Mouse (Mus musculus): Measurements from ENCODE around the gene Olfr1393. TPM values are rescaled to one million over a fixed set of nuclear protein-coding genes. Genes with fewer than 3 reads are reported as not detected.

Olfr1393 gene
- total and polyA plus RNA-seq, 2 experiments from 2014 or later: 0.10 to 0.48 TPM

DNA sequence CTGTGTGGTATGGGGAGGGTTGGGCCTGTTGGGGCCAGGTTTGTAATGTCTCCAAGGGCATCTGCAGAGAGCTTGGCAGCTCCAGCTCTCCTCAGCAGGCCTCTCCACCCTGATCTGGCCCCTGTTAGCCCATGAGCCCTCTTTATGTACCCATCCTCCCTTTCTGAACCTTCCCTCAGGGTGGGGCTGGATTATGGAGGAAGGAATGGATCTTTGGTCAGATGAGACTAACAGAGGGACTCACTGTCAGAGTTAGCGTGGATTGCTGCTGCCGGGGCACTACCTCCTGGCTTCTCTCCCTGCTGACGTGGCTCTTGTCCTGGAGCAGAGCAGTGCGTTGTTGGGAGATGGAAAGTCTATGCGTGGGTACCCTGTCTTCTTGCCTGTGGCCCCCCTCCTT is 15.8 kb upstream of the Olfr1393 start:
- Histone ChIP-seq H3K4me3 (ENCODE audit: low read depth, low read length) (no peak overlapping the region), H3K36me3 (ENCODE audit: insufficient read depth) (peaks cover 18% of the 10 kb centered on the region; the same call in 1 of the 2 replicates), H3K9me3 (ENCODE audit: low read length) (no peaks in the 10 kb centered on the region), H3K4me2 (ENCODE audit: low read depth) (no peak overlapping the region), H3K27ac (ENCODE audit: low read depth, low read length) (no peak overlapping the region), H3K4me1 (ENCODE audit: insufficient read depth) (no peaks in the 10 kb centered on the region), H3K27me3 (ENCODE audit: insufficient read depth, low read length) (no peaks in the 10 kb centered on the region), H3K9ac (no peak overlapping the region)
- DNase-seq (no peak), ATAC-seq (no peak)
- WGBS: 90% methylated on average over 5 of the region's 5 CpGs
- TF ChIP-seq CTCF (IDR thresholded peaks at IDR 0.05; ENCODE audit: low read depth): no peak

DNA sequence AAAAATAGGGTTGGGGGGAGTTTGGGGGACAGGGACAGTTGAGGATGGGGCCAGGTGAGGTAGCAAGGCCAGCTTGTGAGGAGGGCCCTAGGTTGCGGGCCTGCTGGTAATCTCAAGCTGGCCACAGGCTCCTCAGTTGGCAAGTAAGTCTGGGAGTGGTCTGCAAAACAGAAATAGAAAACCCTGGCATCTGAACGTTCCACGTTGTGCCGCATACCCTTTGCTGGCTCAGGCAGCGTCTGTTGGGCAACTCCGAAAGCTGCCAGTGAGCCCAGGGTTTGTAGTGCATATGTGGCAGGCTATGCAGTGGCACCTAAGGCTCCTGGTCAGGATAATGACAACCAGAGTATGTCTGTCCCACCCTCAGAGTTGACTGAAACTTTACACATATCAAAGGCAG is 15.0 kb upstream of the Olfr1393 start:
- DNase-seq (no peak), ATAC-seq (no peak)
- Histone ChIP-seq H3K36me3 (ENCODE audit: insufficient read depth) (peaks cover 18% of the 10 kb centered on the region; the same call in 1 of the 2 replicates), H3K9ac (no peak overlapping the region), H3K4me2 (ENCODE audit: low read depth) (no peak overlapping the region), H3K27me3 (ENCODE audit: insufficient read depth, low read length) (no peaks in the 10 kb centered on the region), H3K27ac (ENCODE audit: low read depth, low read length) (no peak overlapping the region), H3K4me3 (ENCODE audit: low read depth, low read length) (no peak overlapping the region), H3K9me3 (ENCODE audit: low read length) (no peaks in the 10 kb centered on the region), H3K4me1 (ENCODE audit: insufficient read depth) (no peaks in the 10 kb centered on the region)
- WGBS: 88% methylated on average over 6 of the region's 6 CpGs
- TF ChIP-seq CTCF (IDR thresholded peaks at IDR 0.05; ENCODE audit: low read depth): no peak

DNA sequence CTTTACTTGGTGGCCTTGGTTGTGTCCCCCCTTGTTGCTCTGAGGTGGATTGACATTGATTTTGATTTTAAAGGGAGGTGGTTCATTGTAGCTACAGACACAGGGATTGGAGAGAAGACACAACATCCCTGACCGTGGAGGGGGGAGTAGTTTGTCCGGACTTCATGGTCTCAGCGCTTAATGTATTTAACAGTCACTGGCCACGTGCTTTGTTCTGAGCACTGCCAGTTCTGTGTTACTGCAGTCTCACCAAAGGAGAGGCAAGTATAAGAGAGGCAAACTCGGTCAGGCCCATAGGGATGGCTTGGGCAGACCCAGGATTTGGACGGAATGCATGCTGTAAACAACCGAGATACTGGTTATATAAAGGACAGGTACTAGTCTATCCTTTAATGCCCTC is 14.0 kb upstream of the Olfr1393 start:
- Histone ChIP-seq H3K27ac (ENCODE audit: low read depth, low read length) (no peak overlapping the region), H3K36me3 (ENCODE audit: insufficient read depth) (peaks cover 18% of the 10 kb centered on the region; the same call in 1 of the 2 replicates), H3K9ac (no peak overlapping the region), H3K27me3 (ENCODE audit: insufficient read depth, low read length) (no peaks in the 10 kb centered on the region), H3K4me3 (ENCODE audit: low read depth, low read length) (no peak overlapping the region), H3K4me2 (ENCODE audit: low read depth) (no peak overlapping the region), H3K4me1 (ENCODE audit: insufficient read depth) (no peaks in the 10 kb centered on the region), H3K9me3 (ENCODE audit: low read length) (no peaks in the 10 kb centered on the region)
- ATAC-seq (no peak), DNase-seq (no peak)
- 91% methylated on average over 7 of the region's 7 CpGs for WGBS
- TF ChIP-seq CTCF (IDR thresholded peaks at IDR 0.05; ENCODE audit: low read depth): no peak

DNA sequence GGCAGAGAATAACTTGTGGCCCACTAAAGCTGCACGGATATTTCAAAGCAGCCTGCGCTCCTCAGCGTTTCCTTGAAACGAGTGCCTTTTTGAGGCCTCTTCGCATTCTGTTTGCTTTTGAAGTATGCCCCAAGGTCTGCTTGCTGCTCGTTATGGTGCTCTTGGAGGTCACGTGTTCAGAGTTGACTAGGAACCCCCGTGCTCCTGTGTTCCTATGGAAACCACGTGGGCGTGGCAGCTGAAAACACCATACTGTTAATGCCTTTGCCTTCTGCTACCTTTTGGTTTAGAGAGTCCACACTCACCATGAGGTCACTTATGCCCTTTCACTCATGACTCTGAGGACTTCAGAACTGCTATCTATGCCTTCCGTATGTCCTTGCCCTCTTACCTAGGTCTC is 13.5 kb upstream of the Olfr1393 start:
- Histone ChIP-seq H3K9ac (no peak overlapping the region), H3K4me2 (ENCODE audit: low read depth) (no peak overlapping the region), H3K36me3 (ENCODE audit: insufficient read depth) (peaks cover 18% of the 10 kb centered on the region; the same call in 1 of the 2 replicates), H3K4me3 (ENCODE audit: low read depth, low read length) (no peak overlapping the region), H3K27me3 (ENCODE audit: insufficient read depth, low read length) (no peaks in the 10 kb centered on the region), H3K4me1 (ENCODE audit: insufficient read depth) (no peaks in the 10 kb centered on the region), H3K27ac (ENCODE audit: low read depth, low read length) (no peak overlapping the region), H3K9me3 (ENCODE audit: low read length) (no peaks in the 10 kb centered on the region)
- WGBS: 66% methylated on average over 11 of the region's 11 CpGs
- no peak for ATAC-seq
- no peak for DNase-seq
- TF ChIP-seq CTCF (IDR thresholded peaks at IDR 0.05; ENCODE audit: low read depth): no peak

DNA sequence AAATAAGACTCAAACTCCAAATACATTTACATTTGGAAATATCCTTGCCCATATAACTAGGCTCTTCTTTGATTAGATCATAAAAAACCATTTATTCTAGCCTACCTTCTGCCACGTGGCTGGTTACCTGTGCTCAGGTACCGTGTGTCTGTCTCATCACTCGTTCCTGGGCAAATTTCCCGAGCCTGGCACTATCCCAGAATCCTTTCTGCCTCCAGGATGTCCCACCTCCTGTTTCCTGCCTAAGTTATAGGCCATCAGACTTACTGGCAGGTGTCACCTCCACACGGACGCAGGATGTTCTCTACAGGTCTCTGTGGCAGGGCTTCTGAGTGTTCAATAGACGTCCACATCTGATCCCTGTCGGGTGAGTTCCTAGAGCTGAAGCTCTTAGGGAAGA is 13.0 kb upstream of the Olfr1393 start:
- H3K4me2 ChIP-seq (ENCODE audit: low read depth): no peak overlapping the region
- no peak for TF ChIP-seq CTCF (IDR thresholded peaks at IDR 0.05; ENCODE audit: low read depth)
- H3K4me1 ChIP-seq (ENCODE audit: insufficient read depth): no peaks in the 10 kb centered on the region
- H3K27ac ChIP-seq (ENCODE audit: low read depth, low read length): no peak overlapping the region
- no peaks in the 10 kb centered on the region for H3K27me3 ChIP-seq (ENCODE audit: insufficient read depth, low read length)
- 87% methylated on average over 8 of the region's 8 CpGs for WGBS
- DNase-seq (no peak), ATAC-seq (no peak)
- peaks cover 18% of the 10 kb centered on the region; the same call in 1 of the 2 replicates for H3K36me3 ChIP-seq (ENCODE audit: insufficient read depth)
- H3K9me3 ChIP-seq (ENCODE audit: low read length): no peaks in the 10 kb centered on the region
- no peak overlapping the region for H3K4me3 ChIP-seq (ENCODE audit: low read depth, low read length)
- H3K9ac ChIP-seq: no peak overlapping the region

DNA sequence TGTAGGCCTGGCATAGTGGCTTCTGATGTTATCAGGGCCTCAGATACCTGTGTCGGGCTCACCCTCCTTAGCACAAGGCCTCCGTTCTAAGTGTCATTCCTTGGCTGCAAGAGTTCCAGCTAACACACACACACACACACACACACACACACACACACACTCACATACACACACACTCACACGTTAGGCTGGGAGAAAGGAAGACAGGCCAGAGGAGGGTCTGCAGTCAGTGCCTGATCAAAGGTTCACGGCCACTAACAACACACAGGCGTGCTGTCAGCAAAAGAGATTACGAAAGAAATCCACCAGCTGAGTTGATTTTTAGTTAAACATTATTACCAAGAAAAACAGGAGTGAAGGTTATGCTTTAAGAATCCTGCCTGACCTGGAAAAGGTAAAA is 11.4 kb upstream of the Olfr1393 start:
- H3K4me1 ChIP-seq (ENCODE audit: insufficient read depth): no peaks in the 10 kb centered on the region
- no peak for ATAC-seq
- H3K4me2 ChIP-seq (ENCODE audit: low read depth): no peak overlapping the region
- no peaks in the 10 kb centered on the region for H3K9me3 ChIP-seq (ENCODE audit: low read length)
- no peak for TF ChIP-seq CTCF (IDR thresholded peaks at IDR 0.05; ENCODE audit: low read depth)
- DNase-seq: no peak
- 88% methylated on average over 6 of the region's 6 CpGs for WGBS
- H3K36me3 ChIP-seq (ENCODE audit: insufficient read depth): 0 out of 2 replicates have a peak, but pooled peaks cover 7% of the 10 kb centered on the region
- H3K9ac ChIP-seq: no peak overlapping the region
- no peak overlapping the region for H3K27ac ChIP-seq (ENCODE audit: low read depth, low read length)
- H3K27me3 ChIP-seq (ENCODE audit: insufficient read depth, low read length): no peaks in the 10 kb centered on the region
- H3K4me3 ChIP-seq (ENCODE audit: low read depth, low read length): no peak overlapping the region

DNA sequence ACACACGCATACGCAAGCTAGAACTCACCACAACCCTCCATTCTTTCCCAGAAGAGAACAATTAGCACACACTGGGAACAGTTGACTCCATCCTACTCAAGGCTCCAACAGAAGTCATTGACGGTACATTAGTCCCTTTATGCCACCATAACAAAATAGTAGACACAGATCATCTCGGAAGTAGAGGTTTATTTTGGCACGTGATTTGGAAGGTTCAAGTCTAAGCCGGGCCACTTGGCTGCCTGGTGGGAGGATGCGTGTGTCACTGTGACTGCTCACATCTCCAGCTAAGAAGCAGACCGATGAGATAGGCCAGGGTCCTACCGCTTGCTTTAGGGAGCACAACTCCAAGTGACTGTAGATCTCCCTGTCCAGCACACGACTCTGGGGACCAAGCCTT is 10.8 kb upstream of the Olfr1393 start:
- Histone ChIP-seq H3K9ac (no peak overlapping the region), H3K36me3 (ENCODE audit: insufficient read depth) (0 out of 2 replicates have a peak, but pooled peaks cover under 1% of the 10 kb centered on the region), H3K9me3 (ENCODE audit: low read length) (no peaks in the 10 kb centered on the region), H3K4me3 (ENCODE audit: low read depth, low read length) (no peak overlapping the region), H3K4me2 (ENCODE audit: low read depth) (no peak overlapping the region), H3K4me1 (ENCODE audit: insufficient read depth) (no peaks in the 10 kb centered on the region), H3K27me3 (ENCODE audit: insufficient read depth, low read length) (no peaks in the 10 kb centered on the region), H3K27ac (ENCODE audit: low read depth, low read length) (no peak overlapping the region)
- DNase-seq (no peak), ATAC-seq (no peak)
- 82% methylated on average over 10 of the region's 10 CpGs for WGBS
- no peak for TF ChIP-seq CTCF (IDR thresholded peaks at IDR 0.05; ENCODE audit: low read depth)
